Mouse (Mus musculus): ENCODE results near the gene Col2a1. TPM values are rescaled to one million over a fixed set of nuclear protein-coding genes. Genes with fewer than 3 reads are reported as not detected.
A peak's percentile ranks its signal among the peaks of the same experiment; 100 is the strongest.

The Col2a1 gene
- total RNA-seq, 2 experiments from 2014 or later: 1.1 to 1.3 TPM

- DNase-seq: no peak
These were observed 48.1 kb downstream of the Col2a1 start for GRCm38 (mm10) chr15:97956416-97956815.

- DNase-seq: no peak
These were observed 48.8 kb downstream of the Col2a1 start for GRCm38 (mm10) chr15:97955742-97956141.

- DNase-seq: no peak
These were observed 49.2 kb downstream of the Col2a1 start for GRCm38 (mm10) chr15:97955286-97955685.

GRCm38 (mm10) chr15:97954671-97955070, 49.8 kb downstream of the Col2a1 start:
- DNase-seq: no peak

- DNase-seq: no peak
These were observed 51.7 kb downstream of the Col2a1 start for GRCm38 (mm10) chr15:97952889-97953189.

- peak; percentile 73 for DNase-seq
These were observed 52.2 kb downstream of the Col2a1 start for GRCm38 (mm10) chr15:97952137-97952888.

GRCm38 (mm10) chr15:97950240-97950639, 54.3 kb downstream of the Col2a1 start:
- no peak for DNase-seq

GRCm38 (mm10) chr15:97949706-97950105, 54.8 kb downstream of the Col2a1 start:
- DNase-seq: no peak

- no peak for DNase-seq
These were observed 55.8 kb downstream of the Col2a1 start for GRCm38 (mm10) chr15:97948720-97949119.

- no peak for DNase-seq
These were observed 58.7 kb downstream of the Col2a1 start for GRCm38 (mm10) chr15:97945656-97946315.

GRCm38 (mm10) chr15:97944919-97945574, 59.4 kb downstream of the Col2a1 start:
- DNase-seq: no peak

GRCm38 (mm10) chr15:97943356-97943755, 61.1 kb downstream of the Col2a1 start:
- no peak for DNase-seq

GRCm38 (mm10) chr15:97942538-97942937, 62.0 kb downstream of the Col2a1 start:
- DNase-seq: no peak

GRCm38 (mm10) chr15:97941306-97941705, 63.2 kb downstream of the Col2a1 start:
- no peak for DNase-seq

GRCm38 (mm10) chr15:97940088-97940487, 64.4 kb downstream of the Col2a1 start:
- no peak for DNase-seq

- no peak for DNase-seq
These were observed 65.9 kb downstream of the Col2a1 start for GRCm38 (mm10) chr15:97938580-97938979.

GRCm38 (mm10) chr15:97932441-97932840, 72.1 kb downstream of the Col2a1 start:
- DNase-seq: no peak

- DNase-seq: no peak
These were observed 75.2 kb downstream of the Col2a1 start for GRCm38 (mm10) chr15:97929259-97929824.

- no peak for DNase-seq
These were observed 76.7 kb downstream of the Col2a1 start for GRCm38 (mm10) chr15:97927821-97928220.

GRCm38 (mm10) chr15:97927018-97927417, 77.5 kb downstream of the Col2a1 start:
- no peak for DNase-seq
